Mouse (Mus musculus) midbrain, embryonic 14.5 days (tissue): Measurements from ENCODE around the gene Ube2c. TPM values are rescaled to one million over a fixed set of nuclear protein-coding genes. Genes with fewer than 3 reads are reported as not detected.

Source experiments
- ATAC-seq: fragments of 200-750 bp; cut with Nextera tagmentation; 2 replicates; pipeline ENCODE4 v1.8.0; 2017; ENCODE audit warnings: moderate number of reproducible peaks, moderate library complexity; ENCODE audit not compliant: low FRiP score, low TSS enrichment
- DNase-seq: peaks from one replicate; pipeline ENCODE4 v3.0.0-alpha.2; 2015
- H3K27ac ChIP-seq: fragments of 300-500 bp; sonication (generic); replicated peaks from 2 replicates; pipeline ENCODE4 v1.5.1; 2014; ENCODE audit warnings: mild to moderate bottlenecking, low read depth, low read length, moderate library complexity
- H3K27me3 ChIP-seq: fragments of 300-500 bp; sonication (generic); 2 replicates; pipeline ENCODE4 v1.6.1; 2014; ENCODE audit warnings: low read length, control low read depth, mixed read lengths; ENCODE audit not compliant: control insufficient read depth, insufficient read depth
- H3K36me3 ChIP-seq: fragments of 300-500 bp; sonication (generic); 2 replicates; pipeline ENCODE4 v1.6.1; 2014; ENCODE audit warnings: low read length, control low read depth; ENCODE audit not compliant: control insufficient read depth, insufficient read depth
- H3K4me1 ChIP-seq: fragments of 300-500 bp; sonication (generic); 2 replicates; pipeline ENCODE4 v1.6.1; 2014; ENCODE audit warnings: mild to moderate bottlenecking, antibody characterized with exemption, low read length, control low read depth; ENCODE audit not compliant: control insufficient read depth, insufficient read depth
- H3K4me2 ChIP-seq: fragments of 300-500 bp; sonication (generic); 2 replicates; pipeline ENCODE4 v1.6.1; 2014; ENCODE audit warnings: mild to moderate bottlenecking, low read length, moderate library complexity
- H3K4me3 ChIP-seq: fragments of 300-500 bp; sonication (generic); replicated peaks from 2 replicates; pipeline ENCODE4 v1.5.1; 2014; ENCODE audit warnings: low read depth, low read length
- H3K9ac ChIP-seq: fragments of 300-500 bp; sonication (generic); replicated peaks from 2 replicates; pipeline ENCODE4 v1.6.1; 2014; ENCODE audit warnings: mild to moderate bottlenecking, low read length, moderate library complexity
- H3K9me3 ChIP-seq: fragments of 300-500 bp; sonication (generic); 2 replicates; pipeline ENCODE4 v1.6.1; 2016; ENCODE audit warnings: low read length, control low read depth, mixed read lengths; ENCODE audit not compliant: control insufficient read depth
- WGBS: fragments of 180-500 bp; shearing (Covaris S2); extraction: QIAGEN DNeasy Blood & Tissue Kit; methylation state at CpG from one replicate; pipeline ENCODE4 v1.1.7; 2014; 5-methylcytosine and 5-hydroxymethylcytosine counted together
- polyA plus RNA-seq: library from polyadenylated mRNA; unstranded; fragments of >200 nt; fragmentation: Nextera tagmentation; extraction: Ambion mirVana; gene quantifications from 2 replicates; pipeline ENCODE4 v1.2.1, GENCODE M21; 2014

The Ube2c gene
- polyA plus RNA-seq, 1 experiment from 2014 or later: 85.7 TPM

- ATAC-seq (no peak), DNase-seq (no peak)
- no peak overlapping the region for H3K9ac ChIP-seq
- H3K4me2 ChIP-seq: no peak overlapping the region
- H3K27me3 ChIP-seq: no peaks in the 10 kb centered on the region
- H3K36me3 ChIP-seq: no peaks in the 10 kb centered on the region
- no peaks in the 10 kb centered on the region for H3K9me3 ChIP-seq
- no peaks in the 10 kb centered on the region for H3K4me1 ChIP-seq
- no peak overlapping the region for H3K27ac ChIP-seq
- 59% methylated on average over 7 of the region's 7 CpGs for WGBS
- H3K4me3 ChIP-seq: no peak overlapping the region
Observed at GRCm38 (mm10) chr2:164739876-164740275, 29.8 kb upstream of the Ube2c start.

- Histone ChIP-seq H3K4me2 (peak overlapping the region; percentile 93), H3K9ac (peak overlapping the region; percentile 90; the same call in 1 of the 2 replicates), H3K36me3 (peaks cover 17% of the 10 kb centered on the region), H3K4me1 (peaks cover 13% of the 10 kb centered on the region), H3K9me3 (no peaks in the 10 kb centered on the region), H3K27me3 (no peaks in the 10 kb centered on the region), H3K27ac (no peak overlapping the region), H3K4me3 (peak overlapping the region; percentile 87)
- no peak for DNase-seq
- no peak for ATAC-seq
- WGBS: 77% methylated on average over 13 of the region's 13 CpGs
Observed at GRCm38 (mm10) chr2:164744987-164745386, 24.7 kb upstream of the Ube2c start.

- peak within 1 kb of the TSS; percentile 90 for H3K9ac ChIP-seq
- peaks cover 26% of the 10 kb centered on the region for H3K36me3 ChIP-seq
- peaks cover 13% of the 10 kb centered on the region for H3K4me1 ChIP-seq
- no peaks in the 10 kb centered on the region for H3K9me3 ChIP-seq
- peak within 1 kb of the TSS; percentile 72 for H3K27ac ChIP-seq
- peak within 1 kb of the TSS; percentile 93 for H3K4me2 ChIP-seq
- H3K4me3 ChIP-seq: peak within 1 kb of the TSS; percentile 87
- ATAC-seq: peak; percentile 94
- peak; percentile 98 for DNase-seq
- WGBS: 2% methylated on average over 68 of the region's 70 CpGs
- H3K27me3 ChIP-seq: no peaks in the 10 kb centered on the region
Observed at GRCm38 (mm10) chr2:164745843-164746479, 23.7 kb upstream of the Ube2c start, which contains the start of the genes Wfdc3 and Dnttip1. TSS of gene Wfdc3 (minus strand) at chr2:164745931. TSS of gene Dnttip1 (plus strand) at chr2:164745983.

- DNase-seq (no peak), ATAC-seq (no peak)
- H3K9me3 ChIP-seq: no peaks in the 10 kb centered on the region
- H3K27me3 ChIP-seq: no peaks in the 10 kb centered on the region
- H3K4me3 ChIP-seq: peak overlapping the region; percentile 87
- peak overlapping the region; percentile 90 for H3K9ac ChIP-seq
- H3K36me3 ChIP-seq: peaks cover 32% of the 10 kb centered on the region
- WGBS: 63% methylated on average over 8 of the region's 8 CpGs
- H3K4me2 ChIP-seq: peak overlapping the region; percentile 93
- H3K4me1 ChIP-seq: peaks cover 13% of the 10 kb centered on the region
- H3K27ac ChIP-seq: no peak overlapping the region
Observed at GRCm38 (mm10) chr2:164746693-164747092, 23.0 kb upstream of the Ube2c start.

GRCm38 (mm10) chr2:164748191-164748590 is 21.5 kb upstream of the Ube2c start:
- Histone ChIP-seq H3K4me3 (no peak overlapping the region), H3K36me3 (peaks cover 45% of the 10 kb centered on the region), H3K4me2 (no peak overlapping the region), H3K4me1 (peaks cover 13% of the 10 kb centered on the region), H3K27ac (no peak overlapping the region), H3K27me3 (no peaks in the 10 kb centered on the region), H3K9ac (no peak overlapping the region), H3K9me3 (no peaks in the 10 kb centered on the region)
- DNase-seq: no peak
- ATAC-seq: no peak
- WGBS: 80% methylated on average over 4 of the region's 4 CpGs

- H3K4me1 ChIP-seq: peaks cover 13% of the 10 kb centered on the region
- no peak for ATAC-seq
- H3K9me3 ChIP-seq: no peaks in the 10 kb centered on the region
- no peak for DNase-seq
- no peaks in the 10 kb centered on the region for H3K27me3 ChIP-seq
- no peak overlapping the region for H3K27ac ChIP-seq
- no peak overlapping the region for H3K4me2 ChIP-seq
- peaks cover 53% of the 10 kb centered on the region for H3K36me3 ChIP-seq
- H3K9ac ChIP-seq: no peak overlapping the region
- no peak overlapping the region for H3K4me3 ChIP-seq
- WGBS: 90% methylated on average over 6 of the region's 6 CpGs
Observed at GRCm38 (mm10) chr2:164748991-164749390, 20.7 kb upstream of the Ube2c start.

GRCm38 (mm10) chr2:164752454-164752853 is 17.2 kb upstream of the Ube2c start:
- Histone ChIP-seq H3K4me1 (0 out of 2 replicates have a peak, but pooled peaks cover 1% of the 10 kb centered on the region), H3K27me3 (no peaks in the 10 kb centered on the region), H3K4me2 (no peak overlapping the region), H3K36me3 (peaks cover 86% of the 10 kb centered on the region), H3K4me3 (no peak overlapping the region), H3K27ac (no peak overlapping the region), H3K9ac (no peak overlapping the region), H3K9me3 (no peaks in the 10 kb centered on the region)
- no peak for DNase-seq
- WGBS: 94% methylated on average over 2 of the region's 2 CpGs
- ATAC-seq: no peak

- H3K4me2 ChIP-seq: no peak overlapping the region
- H3K27me3 ChIP-seq: no peaks in the 10 kb centered on the region
- 93% methylated on average over 11 of the region's 11 CpGs for WGBS
- no peak overlapping the region for H3K4me3 ChIP-seq
- no peaks in the 10 kb centered on the region for H3K9me3 ChIP-seq
- DNase-seq (no peak), ATAC-seq (no peak)
- no peak overlapping the region for H3K9ac ChIP-seq
- H3K36me3 ChIP-seq: peaks cover 89% of the 10 kb centered on the region
- no peak overlapping the region for H3K27ac ChIP-seq
- H3K4me1 ChIP-seq: no peaks in the 10 kb centered on the region
Observed at GRCm38 (mm10) chr2:164754105-164754504, 15.6 kb upstream of the Ube2c start.

- Histone ChIP-seq H3K27ac (no peak overlapping the region), H3K4me3 (no peak overlapping the region), H3K4me1 (no peaks in the 10 kb centered on the region), H3K27me3 (no peaks in the 10 kb centered on the region), H3K36me3 (peaks cover 96% of the 10 kb centered on the region), H3K4me2 (no peak overlapping the region), H3K9ac (no peak overlapping the region), H3K9me3 (no peaks in the 10 kb centered on the region)
- no peak for DNase-seq
- WGBS: 89% methylated on average over 2 of the region's 2 CpGs
- ATAC-seq: no peak
Observed at GRCm38 (mm10) chr2:164754800-164755199, 14.9 kb upstream of the Ube2c start.
